Mouse (Mus musculus): ENCODE measurements around the gene Nr2e3. TPM values are rescaled to one million over a fixed set of nuclear protein-coding genes. Genes with fewer than 3 reads are reported as not detected.

Gene Nr2e3
- polyA plus RNA-seq, 1 experiment from 2014 or later: not detected

DNA sequence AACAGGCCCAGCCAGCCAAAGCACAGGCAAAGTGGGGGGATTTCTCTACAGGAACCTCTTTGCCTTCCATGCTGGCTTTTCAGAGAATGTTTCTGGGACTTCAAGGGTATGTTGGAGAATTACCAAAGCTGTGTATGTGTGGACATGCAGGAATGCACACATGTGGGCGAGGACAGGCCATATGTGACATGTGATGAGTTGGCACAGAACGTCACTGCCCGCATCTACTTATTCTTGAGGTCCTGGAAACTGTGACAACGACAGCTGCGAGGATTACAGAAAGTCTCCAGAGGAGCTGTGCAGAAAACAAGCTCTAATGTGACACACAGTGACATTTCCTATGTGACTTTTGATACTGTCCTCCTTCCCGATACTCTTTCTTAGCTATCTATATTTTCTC is 4.8 kb downstream of the Nr2e3 start:
- Histone ChIP-seq H3K4me1 (ENCODE audit: control insufficient read depth, insufficient read depth, low read length) (peaks cover 5% of the 10 kb centered on the region; the same call in 1 of the 2 replicates), H3K9ac (replicated peaks; ENCODE audit: low read depth, low read length) (no peak overlapping the region), H3K36me3 (ENCODE audit: control insufficient read depth, insufficient read depth, low read length) (no peaks in the 10 kb centered on the region), H3K27ac (ENCODE audit: low read length) (no peak overlapping the region), H3K9me3 (ENCODE audit: control insufficient read depth, low read depth, low read length) (no peaks in the 10 kb centered on the region), H3K27me3 (ENCODE audit: control insufficient read depth, insufficient read depth, low read length) (no peaks in the 10 kb centered on the region), H3K4me2 (replicated peaks; ENCODE audit: low read depth, low read length) (no peak overlapping the region), H3K4me3 (ENCODE audit: low read depth, low read length) (no peak overlapping the region)
- WGBS: 76% methylated on average over 6 of the region's 6 CpGs
- no peak for ATAC-seq (ENCODE audit: insufficient number of reproducible peaks, insufficient read depth, low FRiP score, low read depth)

DNA sequence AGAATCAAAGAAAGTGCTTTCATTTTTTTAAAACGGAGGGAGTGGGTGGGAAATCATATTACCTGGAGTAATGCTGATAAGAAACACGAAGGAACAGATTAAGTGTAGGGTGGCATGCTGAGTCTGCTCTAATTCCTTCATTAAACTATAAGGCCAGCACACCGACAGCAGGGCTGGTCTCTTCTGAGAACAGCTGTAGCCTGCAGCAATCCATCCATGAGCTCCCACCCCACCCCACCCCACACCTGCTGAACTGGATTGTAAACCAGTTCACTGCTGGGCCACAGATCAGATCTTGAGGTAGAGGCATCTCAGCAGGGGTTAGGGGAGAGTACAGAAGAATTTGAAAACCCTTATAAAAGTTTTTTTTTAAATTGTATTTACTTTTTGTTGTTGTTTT is 5.3 kb downstream of the Nr2e3 start:
- H3K4me3 ChIP-seq (ENCODE audit: low read depth, low read length): no peak overlapping the region
- H3K27ac ChIP-seq (ENCODE audit: low read length): no peak overlapping the region

DNA sequence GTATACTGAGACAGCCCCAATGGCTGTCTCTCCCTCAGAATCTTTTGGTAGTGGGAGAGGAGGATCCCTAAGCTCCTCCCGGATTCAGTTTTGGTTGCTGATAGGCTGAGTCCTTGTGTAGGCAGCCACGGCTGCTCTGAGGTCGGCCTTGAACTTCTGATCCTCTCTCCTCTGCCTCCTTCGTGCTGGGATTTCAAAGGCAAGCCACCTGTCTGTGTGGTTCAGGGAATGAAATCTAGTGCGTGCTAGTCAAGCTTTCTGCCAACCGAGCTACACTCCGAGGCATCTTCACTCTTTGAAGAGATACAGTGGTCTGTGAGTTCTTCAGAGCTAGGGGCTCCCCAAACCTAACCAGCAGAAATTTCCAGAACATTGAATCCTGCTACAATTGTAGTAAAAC is 6.9 kb downstream of the Nr2e3 start:
- H3K27me3 ChIP-seq (ENCODE audit: control insufficient read depth, insufficient read depth, low read length): no peaks in the 10 kb centered on the region
- no peak overlapping the region for H3K9ac ChIP-seq (replicated peaks; ENCODE audit: low read depth, low read length)
- no peak overlapping the region for H3K4me3 ChIP-seq (ENCODE audit: low read depth, low read length)
- H3K4me2 ChIP-seq (replicated peaks; ENCODE audit: low read depth, low read length): no peak overlapping the region
- no peak overlapping the region for H3K27ac ChIP-seq (ENCODE audit: low read length)
- no peaks in the 10 kb centered on the region for H3K36me3 ChIP-seq (ENCODE audit: control insufficient read depth, insufficient read depth, low read length)
- no peak for ATAC-seq (ENCODE audit: insufficient number of reproducible peaks, insufficient read depth, low FRiP score, low read depth)
- H3K4me1 ChIP-seq (ENCODE audit: control insufficient read depth, insufficient read depth, low read length): peaks cover 5% of the 10 kb centered on the region; the same call in 1 of the 2 replicates
- WGBS: 77% methylated on average over 7 of the region's 7 CpGs
- H3K9me3 ChIP-seq (ENCODE audit: control insufficient read depth, low read depth, low read length): no peaks in the 10 kb centered on the region

More for the DNA sequence above, 5.3 kb downstream of the Nr2e3 start:
- H3K4me1 ChIP-seq (ENCODE audit: control insufficient read depth, insufficient read depth, low read length): peaks cover 5% of the 10 kb centered on the region; the same call in 1 of the 2 replicates
- H3K36me3 ChIP-seq (ENCODE audit: control insufficient read depth, insufficient read depth, low read length): no peaks in the 10 kb centered on the region
- no peak for ATAC-seq (ENCODE audit: insufficient number of reproducible peaks, insufficient read depth, low FRiP score, low read depth)
- H3K4me2 ChIP-seq (replicated peaks; ENCODE audit: low read depth, low read length): no peak overlapping the region
- WGBS: 45% methylated on average over 3 of the region's 3 CpGs
- no peaks in the 10 kb centered on the region for H3K27me3 ChIP-seq (ENCODE audit: control insufficient read depth, insufficient read depth, low read length)
- H3K9me3 ChIP-seq (ENCODE audit: control insufficient read depth, low read depth, low read length): no peaks in the 10 kb centered on the region
- H3K9ac ChIP-seq (replicated peaks; ENCODE audit: low read depth, low read length): no peak overlapping the region

DNA sequence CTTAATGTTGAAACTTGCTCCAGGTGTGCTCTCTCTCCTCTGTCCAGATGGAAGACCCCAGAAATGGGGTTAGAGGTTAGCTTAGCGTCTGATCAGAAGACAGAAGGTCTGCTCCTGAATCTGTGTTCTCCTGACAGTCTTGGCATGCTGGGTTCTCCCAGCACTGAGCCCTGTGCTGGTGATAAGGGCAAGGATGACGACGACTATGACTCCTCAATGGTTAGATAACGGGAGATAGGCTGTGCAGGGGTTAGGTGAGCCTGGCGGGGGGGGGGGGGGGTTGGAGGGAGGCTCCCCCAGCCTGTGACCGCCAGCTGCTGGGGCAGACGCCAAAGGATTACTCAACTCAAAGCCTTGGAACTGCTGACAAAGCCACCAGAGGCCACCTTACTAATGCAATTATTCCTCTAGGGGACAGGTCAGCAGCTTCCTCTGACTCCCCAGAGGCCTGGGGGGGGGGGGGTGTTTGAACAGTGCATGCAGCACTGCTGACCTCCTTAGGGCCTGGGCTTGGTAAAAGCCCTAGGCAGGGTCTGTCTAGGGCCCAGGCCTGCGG is 7.9 kb downstream of the Nr2e3 start:
- WGBS: 52% methylated on average over 8 of the region's 8 CpGs
- peaks cover 5% of the 10 kb centered on the region; the same call in 1 of the 2 replicates for H3K4me1 ChIP-seq (ENCODE audit: control insufficient read depth, insufficient read depth, low read length)
- no peak overlapping the region for H3K4me3 ChIP-seq (ENCODE audit: low read depth, low read length)
- H3K4me2 ChIP-seq (replicated peaks; ENCODE audit: low read depth, low read length): no peak overlapping the region
- H3K27me3 ChIP-seq (ENCODE audit: control insufficient read depth, insufficient read depth, low read length): no peaks in the 10 kb centered on the region
- ATAC-seq (ENCODE audit: insufficient number of reproducible peaks, insufficient read depth, low FRiP score, low read depth): no peak
- H3K27ac ChIP-seq (ENCODE audit: low read length): no peak overlapping the region
- H3K9me3 ChIP-seq (ENCODE audit: control insufficient read depth, low read depth, low read length): no peaks in the 10 kb centered on the region
- no peak overlapping the region for H3K9ac ChIP-seq (replicated peaks; ENCODE audit: low read depth, low read length)
- no peaks in the 10 kb centered on the region for H3K36me3 ChIP-seq (ENCODE audit: control insufficient read depth, insufficient read depth, low read length)

DNA sequence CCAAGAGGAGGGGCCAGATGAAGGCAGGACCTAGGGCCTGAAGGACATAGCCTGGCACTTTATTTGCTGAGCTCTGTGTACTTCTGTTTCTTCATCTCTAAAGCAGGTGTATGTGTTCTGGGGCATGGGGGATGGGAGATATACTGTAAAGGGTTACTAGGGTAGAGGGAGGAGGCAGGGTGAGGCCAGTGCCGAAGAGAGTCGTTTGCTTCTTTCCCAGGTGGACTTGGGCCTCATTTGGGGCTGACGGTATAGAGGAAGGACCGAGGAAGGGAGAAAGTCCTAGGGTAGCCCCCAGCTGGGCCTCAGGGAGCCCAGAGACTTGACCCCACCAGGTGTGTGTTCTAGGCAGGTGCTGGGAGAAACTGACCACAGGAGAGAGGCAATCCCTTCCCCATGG is 8.5 kb downstream of the Nr2e3 start:
- 60% methylated on average over 4 of the region's 4 CpGs for WGBS
- Histone ChIP-seq H3K4me3 (ENCODE audit: low read depth, low read length) (no peak overlapping the region), H3K36me3 (ENCODE audit: control insufficient read depth, insufficient read depth, low read length) (no peaks in the 10 kb centered on the region), H3K27me3 (ENCODE audit: control insufficient read depth, insufficient read depth, low read length) (no peaks in the 10 kb centered on the region), H3K9me3 (ENCODE audit: control insufficient read depth, low read depth, low read length) (no peaks in the 10 kb centered on the region), H3K4me2 (replicated peaks; ENCODE audit: low read depth, low read length) (no peak overlapping the region), H3K9ac (replicated peaks; ENCODE audit: low read depth, low read length) (no peak overlapping the region), H3K4me1 (ENCODE audit: control insufficient read depth, insufficient read depth, low read length) (peaks cover 5% of the 10 kb centered on the region; the same call in 1 of the 2 replicates), H3K27ac (ENCODE audit: low read length) (no peak overlapping the region)
- ATAC-seq (ENCODE audit: insufficient number of reproducible peaks, insufficient read depth, low FRiP score, low read depth): no peak

DNA sequence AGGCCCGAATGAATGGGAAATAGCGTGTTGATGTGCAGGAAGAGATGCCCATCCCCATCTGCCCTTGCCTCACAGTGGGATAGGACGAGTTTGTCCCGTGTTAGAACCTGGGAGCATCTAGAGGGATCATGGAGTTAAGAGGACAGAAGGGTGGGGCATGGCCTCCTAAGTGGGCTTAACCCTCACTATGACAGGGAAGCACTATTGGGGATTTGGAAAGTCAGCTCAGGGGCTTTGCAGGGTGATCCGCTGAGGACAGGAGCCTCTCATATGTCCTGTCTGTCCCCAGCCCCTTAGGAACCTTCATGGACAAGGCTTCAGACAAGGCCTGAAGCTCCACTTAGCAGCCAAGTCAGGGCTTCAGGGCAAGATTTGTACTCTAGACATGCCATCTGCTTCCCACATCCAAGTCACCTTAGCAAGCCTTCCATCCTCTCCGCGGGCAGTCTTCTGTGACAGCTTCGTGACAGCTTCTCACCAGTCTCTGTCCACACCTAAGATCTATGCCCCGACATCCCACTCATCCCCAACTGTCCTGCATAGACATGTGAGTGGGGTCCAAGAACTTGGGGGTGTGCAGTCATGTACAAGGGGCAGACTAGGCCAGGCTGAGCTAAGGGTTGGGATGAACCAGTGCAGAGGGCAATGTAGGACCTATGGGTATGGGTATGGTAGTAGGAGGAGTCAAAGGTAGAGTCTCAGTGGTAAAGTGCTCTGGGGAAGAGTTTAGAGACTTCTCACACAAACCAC is 9.3 kb downstream of the Nr2e3 start:
- H3K4me3 ChIP-seq (ENCODE audit: low read depth, low read length): no peak overlapping the region
- no peaks in the 10 kb centered on the region for H3K36me3 ChIP-seq (ENCODE audit: control insufficient read depth, insufficient read depth, low read length)
- 88% methylated on average over 9 of the region's 9 CpGs for WGBS
- no peak for ATAC-seq (ENCODE audit: insufficient number of reproducible peaks, insufficient read depth, low FRiP score, low read depth)
- H3K9me3 ChIP-seq (ENCODE audit: control insufficient read depth, low read depth, low read length): no peaks in the 10 kb centered on the region
- H3K4me1 ChIP-seq (ENCODE audit: control insufficient read depth, insufficient read depth, low read length): peaks cover 5% of the 10 kb centered on the region; the same call in 1 of the 2 replicates
- no peak overlapping the region for H3K9ac ChIP-seq (replicated peaks; ENCODE audit: low read depth, low read length)
- H3K27me3 ChIP-seq (ENCODE audit: control insufficient read depth, insufficient read depth, low read length): no peaks in the 10 kb centered on the region
- H3K27ac ChIP-seq (ENCODE audit: low read length): no peak overlapping the region
- no peak overlapping the region for H3K4me2 ChIP-seq (replicated peaks; ENCODE audit: low read depth, low read length)

DNA sequence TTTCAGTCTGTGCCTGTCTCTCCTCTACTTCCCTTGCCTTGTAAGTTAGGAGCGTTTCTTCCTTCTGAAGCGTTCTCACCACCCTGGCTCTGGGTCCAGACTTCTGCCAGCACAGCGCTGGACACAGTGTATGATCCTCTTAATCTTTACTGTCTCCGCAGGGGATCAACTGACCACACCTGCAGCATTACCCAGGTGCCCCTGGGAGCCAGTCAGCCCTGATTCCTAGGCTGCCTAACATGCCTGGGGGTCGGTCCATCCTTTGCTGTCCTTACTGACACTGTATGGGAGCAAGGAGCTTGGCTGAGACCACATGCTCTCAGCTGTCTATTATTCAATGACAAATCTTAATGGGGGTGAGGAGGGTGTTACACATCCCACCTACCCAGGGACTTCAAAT is 10.5 kb downstream of the Nr2e3 start:
- ATAC-seq (ENCODE audit: insufficient number of reproducible peaks, insufficient read depth, low FRiP score, low read depth): no peak
- Histone ChIP-seq H3K4me1 (ENCODE audit: control insufficient read depth, insufficient read depth, low read length) (no peaks in the 10 kb centered on the region), H3K9ac (replicated peaks; ENCODE audit: low read depth, low read length) (no peak overlapping the region), H3K27me3 (ENCODE audit: control insufficient read depth, insufficient read depth, low read length) (no peaks in the 10 kb centered on the region), H3K9me3 (ENCODE audit: control insufficient read depth, low read depth, low read length) (no peaks in the 10 kb centered on the region), H3K4me3 (ENCODE audit: low read depth, low read length) (no peak overlapping the region), H3K4me2 (replicated peaks; ENCODE audit: low read depth, low read length) (no peak overlapping the region), H3K36me3 (ENCODE audit: control insufficient read depth, insufficient read depth, low read length) (no peaks in the 10 kb centered on the region), H3K27ac (ENCODE audit: low read length) (no peak overlapping the region)
- WGBS: 87% methylated on average over 5 of the region's 5 CpGs

DNA sequence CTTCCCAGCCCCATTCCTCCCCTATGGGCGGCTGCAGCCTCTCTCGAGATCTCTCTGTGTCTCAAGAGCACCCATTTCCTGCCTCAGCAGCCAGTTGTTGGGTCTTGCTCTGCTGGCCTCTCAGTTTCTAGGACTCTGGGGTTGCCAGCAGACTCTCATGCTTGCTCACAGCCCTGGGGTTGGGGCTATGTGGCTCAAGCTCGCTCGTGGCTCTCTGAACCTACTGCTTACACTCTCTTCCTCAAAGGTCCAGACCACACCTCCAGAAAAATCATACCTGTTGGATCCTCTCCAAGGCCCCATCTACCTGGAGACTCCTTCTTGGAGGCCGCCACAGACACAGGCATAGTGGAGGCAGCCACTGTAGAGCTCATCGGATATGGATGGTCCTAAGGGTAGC is 10.9 kb downstream of the Nr2e3 start:
- ATAC-seq (ENCODE audit: insufficient number of reproducible peaks, insufficient read depth, low FRiP score, low read depth): no peak
- no peaks in the 10 kb centered on the region for H3K27me3 ChIP-seq (ENCODE audit: control insufficient read depth, insufficient read depth, low read length)
- no peak overlapping the region for H3K4me2 ChIP-seq (replicated peaks; ENCODE audit: low read depth, low read length)
- no peak overlapping the region for H3K27ac ChIP-seq (ENCODE audit: low read length)
- H3K36me3 ChIP-seq (ENCODE audit: control insufficient read depth, insufficient read depth, low read length): no peaks in the 10 kb centered on the region
- no peak overlapping the region for H3K9ac ChIP-seq (replicated peaks; ENCODE audit: low read depth, low read length)
- WGBS: 85% methylated on average over 6 of the region's 6 CpGs
- no peaks in the 10 kb centered on the region for H3K9me3 ChIP-seq (ENCODE audit: control insufficient read depth, low read depth, low read length)
- H3K4me3 ChIP-seq (ENCODE audit: low read depth, low read length): no peak overlapping the region
- H3K4me1 ChIP-seq (ENCODE audit: control insufficient read depth, insufficient read depth, low read length): no peaks in the 10 kb centered on the region

Data from stomach, embryonic 14.5 days (tissue).